Mouse (Mus musculus) midbrain, embryonic 14.5 days (tissue): ENCODE data around the gene Plcb3. TPM values are rescaled to one million over a fixed set of nuclear protein-coding genes. Genes with fewer than 3 reads are reported as not detected.

ENCODE experiments used
- ATAC-seq: fragments of 200-750 bp; cut with Nextera tagmentation; 2 replicates; pipeline ENCODE4 v1.8.0; 2017; ENCODE audit warnings: moderate number of reproducible peaks, moderate library complexity; ENCODE audit not compliant: low FRiP score, low TSS enrichment
- DNase-seq: peaks from one replicate; pipeline ENCODE4 v3.0.0-alpha.2; 2015
- H3K27ac ChIP-seq: fragments of 300-500 bp; sonication (generic); replicated peaks from 2 replicates; pipeline ENCODE4 v1.5.1; 2014; ENCODE audit warnings: mild to moderate bottlenecking, low read depth, low read length, moderate library complexity
- H3K27me3 ChIP-seq: fragments of 300-500 bp; sonication (generic); 2 replicates; pipeline ENCODE4 v1.6.1; 2014; ENCODE audit warnings: low read length, control low read depth, mixed read lengths; ENCODE audit not compliant: control insufficient read depth, insufficient read depth
- H3K36me3 ChIP-seq: fragments of 300-500 bp; sonication (generic); 2 replicates; pipeline ENCODE4 v1.6.1; 2014; ENCODE audit warnings: low read length, control low read depth; ENCODE audit not compliant: control insufficient read depth, insufficient read depth
- H3K4me1 ChIP-seq: fragments of 300-500 bp; sonication (generic); 2 replicates; pipeline ENCODE4 v1.6.1; 2014; ENCODE audit warnings: mild to moderate bottlenecking, antibody characterized with exemption, low read length, control low read depth; ENCODE audit not compliant: control insufficient read depth, insufficient read depth
- H3K4me2 ChIP-seq: fragments of 300-500 bp; sonication (generic); 2 replicates; pipeline ENCODE4 v1.6.1; 2014; ENCODE audit warnings: mild to moderate bottlenecking, low read length, moderate library complexity
- H3K4me3 ChIP-seq: fragments of 300-500 bp; sonication (generic); replicated peaks from 2 replicates; pipeline ENCODE4 v1.5.1; 2014; ENCODE audit warnings: low read depth, low read length
- H3K9ac ChIP-seq: fragments of 300-500 bp; sonication (generic); replicated peaks from 2 replicates; pipeline ENCODE4 v1.6.1; 2014; ENCODE audit warnings: mild to moderate bottlenecking, low read length, moderate library complexity
- H3K9me3 ChIP-seq: fragments of 300-500 bp; sonication (generic); 2 replicates; pipeline ENCODE4 v1.6.1; 2016; ENCODE audit warnings: low read length, control low read depth, mixed read lengths; ENCODE audit not compliant: control insufficient read depth
- WGBS: fragments of 180-500 bp; shearing (Covaris S2); extraction: QIAGEN DNeasy Blood & Tissue Kit; methylation state at CpG from one replicate; pipeline ENCODE4 v1.1.7; 2014; 5-methylcytosine and 5-hydroxymethylcytosine counted together
- polyA plus RNA-seq: library from polyadenylated mRNA; unstranded; fragments of >200 nt; fragmentation: Nextera tagmentation; extraction: Ambion mirVana; gene quantifications from 2 replicates; pipeline ENCODE4 v1.2.1, GENCODE M21; 2014

The Plcb3 gene
- polyA plus RNA-seq, 1 experiment from 2014 or later, result 8.8 TPM

DNA sequence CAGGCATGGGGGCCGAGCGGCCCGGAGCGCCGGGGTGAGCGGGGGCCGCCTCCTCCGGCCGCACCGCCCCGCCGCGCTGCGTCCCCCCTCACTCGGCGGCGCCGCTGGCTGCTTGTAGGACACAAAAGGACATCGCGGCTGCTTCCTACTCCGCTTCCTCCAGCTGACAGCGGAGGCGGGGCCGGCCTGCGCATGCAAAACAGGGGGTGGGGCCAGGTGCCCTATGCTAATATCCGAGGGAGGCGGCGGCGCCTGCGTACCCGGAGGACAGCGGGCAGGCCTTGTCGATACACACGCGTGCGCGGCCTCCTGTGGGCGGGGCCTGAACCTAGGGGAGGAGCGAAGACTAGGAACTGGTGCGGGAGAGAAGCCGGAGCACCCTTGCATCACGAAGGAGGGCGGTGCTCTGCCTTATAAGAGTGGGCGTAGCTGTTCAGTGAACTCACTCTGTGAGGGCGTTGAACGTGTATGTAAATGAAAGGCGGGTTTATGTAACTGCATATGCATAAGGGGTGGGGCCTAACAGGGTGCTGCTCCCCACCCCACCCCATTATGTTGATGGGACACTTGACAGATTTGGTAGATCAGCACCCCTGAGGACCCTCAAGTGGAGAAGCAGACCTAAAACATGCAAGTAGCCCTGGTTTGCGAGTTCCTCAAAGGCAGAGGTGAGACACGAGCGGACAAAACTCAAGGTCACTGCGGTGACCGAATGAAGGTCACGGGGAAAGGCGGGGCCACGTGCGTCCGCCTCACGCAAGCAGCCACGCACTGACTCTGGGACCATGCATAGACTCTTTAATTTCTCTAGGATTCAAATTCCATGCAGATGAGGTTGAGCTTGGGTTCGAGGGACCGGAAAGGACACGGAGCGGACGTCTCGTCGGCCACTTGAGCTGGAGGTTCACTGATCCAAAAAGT, 54.4 kb downstream of the Plcb3 start, which contains the start of gene Esrra:
Gene Esrra (minus strand): TSS at position 167 of the 921 bp plus-strand sequence.
- Histone ChIP-seq H3K9ac (peak within 1 kb of the TSS; percentile 94), H3K9me3 (no peaks in the 10 kb centered on the region), H3K27ac (peak within 1 kb of the TSS; percentile 91), H3K4me2 (peak within 1 kb of the TSS; percentile 84), H3K36me3 (no peaks in the 10 kb centered on the region), H3K4me3 (peak within 1 kb of the TSS; percentile 66), H3K4me1 (peaks cover 18% of the 10 kb centered on the region), H3K27me3 (peaks cover 45% of the 10 kb centered on the region)
- ATAC-seq (peak; percentile 95), DNase-seq (peak; percentile 100)
- 2% methylated on average over 55 of the region's 66 CpGs for WGBS

DNA sequence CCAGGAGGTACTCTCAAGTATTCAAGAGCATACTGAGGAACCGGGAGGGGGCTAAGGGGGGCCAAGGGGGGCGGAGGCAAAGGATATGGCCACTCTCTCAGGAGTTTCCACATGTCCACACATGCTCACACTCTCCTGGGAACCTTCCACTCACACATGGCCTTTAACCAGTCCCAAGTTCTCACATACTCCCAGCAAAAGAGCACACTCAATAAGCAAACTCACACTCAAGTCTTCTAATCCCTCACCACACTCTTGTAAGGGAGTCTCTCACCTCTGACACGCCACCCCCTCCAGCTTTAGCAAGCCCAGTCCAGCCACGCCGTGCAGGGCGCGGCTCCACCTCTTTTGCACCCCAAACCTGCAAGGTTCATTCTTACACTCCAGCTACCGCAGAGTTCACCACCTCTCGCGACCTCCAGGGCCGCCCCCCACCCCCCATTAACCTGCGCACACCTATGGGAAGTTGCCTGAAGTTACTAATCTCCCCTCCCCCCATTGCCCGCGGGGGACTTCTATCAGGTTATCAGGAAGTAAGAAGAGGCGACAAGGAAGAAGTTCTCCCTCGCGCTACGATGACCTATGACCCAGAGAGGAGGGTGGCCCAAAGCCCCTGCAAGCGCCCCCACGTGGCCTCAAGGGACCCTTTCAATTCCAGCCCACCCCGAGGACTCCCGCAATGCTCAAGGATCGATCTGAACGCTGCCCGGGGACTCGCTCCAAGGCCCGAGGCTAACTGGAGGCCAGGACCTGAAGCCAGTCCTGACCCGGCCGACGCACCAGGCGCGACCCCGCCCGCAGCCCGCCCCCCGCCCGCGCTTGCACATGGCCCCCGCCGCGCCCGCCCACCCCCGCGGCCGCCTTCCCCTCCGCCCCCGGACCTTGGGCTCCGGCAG, 55.3 kb downstream of the Plcb3 start:
- peak; percentile 21 for ATAC-seq
- peaks cover 36% of the 10 kb centered on the region for H3K27me3 ChIP-seq
- H3K4me2 ChIP-seq, result peak overlapping the region; percentile 84
- H3K9ac ChIP-seq, result peak overlapping the region; percentile 94
- H3K9me3 ChIP-seq, result no peaks in the 10 kb centered on the region
- H3K27ac ChIP-seq, result peak overlapping the region; percentile 91
- 0 out of 2 replicates have a peak, but pooled peaks cover 4% of the 10 kb centered on the region for H3K36me3 ChIP-seq
- WGBS, result 2% methylated on average over 41 of the region's 48 CpGs
- peaks cover 18% of the 10 kb centered on the region for H3K4me1 ChIP-seq
- peak overlapping the region; percentile 66 for H3K4me3 ChIP-seq
- peak; percentile 63 for DNase-seq

DNA sequence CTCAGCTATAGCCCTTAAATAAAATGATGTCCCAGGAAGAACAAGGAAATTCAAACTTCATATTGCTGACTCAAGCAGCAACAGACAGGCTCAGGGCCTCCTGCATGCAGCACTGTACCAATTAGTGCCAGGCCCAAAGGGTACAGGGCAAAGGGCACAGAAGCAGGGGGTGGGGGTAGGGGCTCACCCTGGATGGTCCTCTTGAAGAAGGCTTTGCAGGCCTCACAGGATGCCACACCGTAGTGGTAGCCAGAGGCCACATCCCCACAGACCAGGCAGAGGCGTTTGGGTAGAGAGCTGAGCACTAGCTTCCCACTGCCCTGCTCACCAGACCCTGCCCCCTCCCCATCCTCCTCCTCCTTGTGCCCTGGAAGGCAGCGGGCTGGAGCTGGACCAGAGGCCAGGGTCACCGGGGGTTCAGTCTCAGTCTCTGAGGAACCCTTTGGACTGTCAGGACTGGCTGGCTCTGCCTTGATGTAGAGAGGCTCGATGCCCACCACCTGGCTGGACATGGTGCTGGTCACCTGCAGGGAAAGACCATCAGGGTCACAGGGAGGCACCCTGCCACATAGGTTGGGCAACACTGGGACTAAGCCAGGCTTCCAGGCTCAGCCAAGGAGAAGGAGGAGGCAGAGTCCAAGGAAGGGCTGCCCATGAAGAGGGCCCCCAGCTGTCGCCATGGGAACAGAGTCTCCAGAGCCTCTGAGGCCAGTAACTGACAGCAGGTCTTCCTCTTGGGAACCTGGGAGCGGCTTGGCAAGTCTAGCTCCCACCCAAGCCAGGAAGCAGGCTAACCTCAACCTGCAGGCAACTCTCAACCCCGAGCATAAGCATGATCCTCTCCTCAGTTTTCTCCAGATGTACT, 56.2 kb downstream of the Plcb3 start:
- no peak overlapping the region for H3K27ac ChIP-seq

DNA sequence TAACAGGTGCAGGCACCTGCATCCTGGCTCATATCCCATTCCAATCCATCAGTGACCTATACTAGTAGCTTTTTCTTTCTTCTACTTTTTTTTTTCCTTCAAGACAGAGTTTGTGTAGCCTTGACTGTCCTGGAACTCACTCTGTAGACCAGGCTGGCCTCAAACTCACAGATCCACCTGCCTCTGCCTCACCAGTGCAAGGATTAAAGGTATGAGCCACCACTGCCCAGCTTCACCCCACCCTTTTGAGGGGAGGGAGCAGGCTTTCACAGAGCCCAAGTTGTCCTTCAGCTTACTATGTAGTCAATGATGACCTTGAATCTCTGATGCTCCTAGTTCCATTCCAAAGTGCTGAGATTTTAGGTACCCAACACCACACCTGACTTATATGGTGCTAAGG, 56.8 kb downstream of the Plcb3 start:
- no peak for ATAC-seq
- DNase-seq, result no peak
- Histone ChIP-seq H3K9ac (no peak overlapping the region), H3K27ac (no peak overlapping the region), H3K9me3 (no peaks in the 10 kb centered on the region), H3K36me3 (0 out of 2 replicates have a peak, but pooled peaks cover 6% of the 10 kb centered on the region), H3K27me3 (peaks cover 21% of the 10 kb centered on the region), H3K4me1 (peaks cover 18% of the 10 kb centered on the region), H3K4me2 (no peak overlapping the region), H3K4me3 (no peak overlapping the region)

More for the DNA sequence above, 56.2 kb downstream of the Plcb3 start:
- whole genome bisulfite sequencing, result 45% methylated on average over 7 of the region's 8 CpGs
- ATAC-seq (no peak), DNase-seq (peak; percentile 21)
- H3K9me3 ChIP-seq, result no peaks in the 10 kb centered on the region
- peaks cover 27% of the 10 kb centered on the region for H3K27me3 ChIP-seq
- peaks cover 18% of the 10 kb centered on the region for H3K4me1 ChIP-seq
- H3K9ac ChIP-seq, result peak overlapping the region; percentile 94; the same call in 1 of the 2 replicates
- 0 out of 2 replicates have a peak, but pooled peaks cover 4% of the 10 kb centered on the region for H3K36me3 ChIP-seq
- peak overlapping the region; percentile 66 for H3K4me3 ChIP-seq
- H3K4me2 ChIP-seq, result peak overlapping the region; percentile 84

DNA sequence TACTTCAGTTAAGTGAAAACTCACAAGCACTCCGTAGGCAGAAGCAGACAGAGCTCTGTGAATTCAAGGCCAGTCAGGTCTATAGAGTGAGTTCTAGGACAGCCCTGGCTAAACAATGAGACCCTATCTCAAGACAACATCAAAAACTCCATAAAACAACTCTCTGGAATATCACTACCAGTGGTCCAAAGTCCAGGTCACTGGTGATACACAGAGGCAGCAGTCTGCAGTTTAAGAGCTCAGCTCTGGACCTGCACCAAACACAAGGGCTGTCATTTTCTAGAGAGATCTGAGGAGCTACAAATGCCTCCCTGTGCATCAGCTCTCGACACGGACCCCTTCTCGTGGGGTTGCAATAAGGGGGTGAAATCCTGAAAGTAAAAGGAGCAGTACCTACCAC, 57.9 kb downstream of the Plcb3 start:
- no peak for DNase-seq
- no peak overlapping the region for H3K9ac ChIP-seq
- H3K9me3 ChIP-seq, result no peaks in the 10 kb centered on the region
- ATAC-seq, result no peak
- H3K36me3 ChIP-seq, result peaks cover 14% of the 10 kb centered on the region
- H3K27me3 ChIP-seq, result peaks cover 10% of the 10 kb centered on the region; the same call in 1 of the 2 replicates
- no peak overlapping the region for H3K4me3 ChIP-seq
- H3K27ac ChIP-seq, result no peak overlapping the region
- no peak overlapping the region for H3K4me2 ChIP-seq
- peaks cover 18% of the 10 kb centered on the region for H3K4me1 ChIP-seq
- 97% methylated on average over 4 of the region's 4 CpGs for WGBS

DNA sequence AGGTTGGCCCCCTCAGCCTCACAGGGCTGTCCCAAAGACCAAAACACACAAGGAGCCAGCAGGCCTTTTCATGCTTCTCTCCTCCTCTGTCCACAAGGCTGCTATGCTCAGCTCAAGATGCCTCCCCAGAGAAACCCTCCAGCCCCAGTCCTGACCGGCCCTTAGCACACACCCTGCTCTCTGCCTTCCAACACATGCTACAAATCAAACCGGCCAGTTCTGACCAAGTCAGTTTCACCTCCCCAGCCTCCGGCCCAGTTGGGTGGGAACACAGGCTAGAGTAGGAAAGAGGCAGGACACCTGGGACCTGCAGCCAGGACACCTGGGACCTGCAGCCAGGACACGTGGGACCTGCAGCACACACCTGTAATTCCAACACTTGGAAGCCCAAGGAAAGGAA, 59.8 kb downstream of the Plcb3 start:
- WGBS, result 90% methylated on average over 4 of the region's 4 CpGs
- Histone ChIP-seq H3K4me1 (peaks cover 11% of the 10 kb centered on the region), H3K4me3 (no peak overlapping the region), H3K4me2 (no peak overlapping the region), H3K9me3 (no peaks in the 10 kb centered on the region), H3K27me3 (no peaks in the 10 kb centered on the region), H3K27ac (no peak overlapping the region), H3K9ac (no peak overlapping the region), H3K36me3 (peaks cover 33% of the 10 kb centered on the region)
- ATAC-seq, result no peak
- DNase-seq, result no peak

DNA sequence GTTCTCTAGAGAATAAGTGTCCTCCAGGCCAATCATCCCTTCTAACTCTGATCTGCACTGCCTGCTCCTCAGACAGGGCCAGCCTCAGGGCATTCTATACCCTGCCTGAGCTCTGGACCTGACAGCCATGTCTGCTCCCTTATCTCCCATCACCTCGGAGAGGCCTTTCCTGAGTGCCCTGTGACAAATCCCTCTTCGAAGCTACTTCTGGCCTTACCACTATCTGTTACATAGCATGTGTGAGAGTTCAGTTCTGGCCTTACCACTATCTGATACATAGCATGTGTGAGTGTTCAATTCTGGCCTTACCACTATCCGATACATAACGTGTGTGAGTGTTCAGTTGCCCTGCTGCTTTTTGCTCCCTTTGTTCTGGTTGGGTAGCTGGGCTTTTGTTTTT, 61.0 kb downstream of the Plcb3 start:
- Histone ChIP-seq H3K4me3 (no peak overlapping the region), H3K27ac (no peak overlapping the region), H3K4me2 (no peak overlapping the region), H3K9me3 (no peaks in the 10 kb centered on the region), H3K4me1 (peaks cover 5% of the 10 kb centered on the region), H3K36me3 (peaks cover 38% of the 10 kb centered on the region), H3K27me3 (no peaks in the 10 kb centered on the region), H3K9ac (no peak overlapping the region)
- ATAC-seq, result no peak
- 85% methylated on average over 4 of the region's 4 CpGs for WGBS
- no peak for DNase-seq

DNA sequence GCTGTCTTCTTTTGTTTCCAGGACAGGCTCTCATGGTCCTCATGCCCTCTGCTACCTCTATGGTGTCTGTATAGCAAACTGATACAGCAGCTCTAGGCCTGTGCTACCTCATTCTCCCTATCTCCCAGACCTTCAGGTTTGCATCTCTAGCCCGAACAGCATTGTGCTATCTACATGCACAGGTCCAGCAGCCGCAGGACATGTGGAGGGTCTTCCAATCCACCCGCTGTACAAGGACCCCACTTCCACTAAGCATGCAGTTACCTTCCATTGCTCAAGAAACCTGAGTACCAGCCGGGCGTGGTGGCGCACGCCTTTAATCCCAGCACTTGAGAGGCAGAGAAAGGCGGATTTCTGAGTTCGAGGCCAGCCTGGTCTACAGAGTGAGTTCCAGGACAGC, 61.7 kb downstream of the Plcb3 start:
- Histone ChIP-seq H3K27ac (no peak overlapping the region), H3K9me3 (no peaks in the 10 kb centered on the region), H3K4me3 (no peak overlapping the region), H3K4me2 (no peak overlapping the region), H3K27me3 (no peaks in the 10 kb centered on the region), H3K4me1 (no peaks in the 10 kb centered on the region), H3K36me3 (peaks cover 38% of the 10 kb centered on the region), H3K9ac (no peak overlapping the region)
- no peak for DNase-seq
- 89% methylated on average over 9 of the region's 9 CpGs for WGBS
- ATAC-seq, result no peak
